Mouse (Mus musculus): ENCODE data around the gene Jak3.
A peak's percentile ranks its signal among the peaks of the same experiment; 100 is the strongest.

- TF ChIP-seq CTCF (IDR thresholded peaks at IDR 0.05; ENCODE audit: control insufficient read depth, insufficient read depth, low read length) (no peak), POLR2A (IDR thresholded peaks at IDR 0.05; ENCODE audit: borderline replicate concordance, control insufficient read depth, low read depth, low read length) (peak; percentile 35; the same call in 1 of the 2 replicates)
These were observed 43.1 kb downstream of the Jak3 start for GRCm38 (mm10) chr8:71719218-71719617.

Measured in bone marrow, adult 2 months (tissue).